Mouse (Mus musculus): ENCODE results near the gene Hdlbp. TPM values are rescaled to one million over a fixed set of nuclear protein-coding genes. Genes with fewer than 3 reads are reported as not detected.
"Not testable (repeated sequence)": the region's sequence is repeated elsewhere in the genome, so short reads cannot be mapped to it uniquely, and the experiment has no call there.

The Hdlbp gene
- 2.8 and 2.9 TPM in 2 replicates for polyA plus RNA-seq (2012)

DNA sequence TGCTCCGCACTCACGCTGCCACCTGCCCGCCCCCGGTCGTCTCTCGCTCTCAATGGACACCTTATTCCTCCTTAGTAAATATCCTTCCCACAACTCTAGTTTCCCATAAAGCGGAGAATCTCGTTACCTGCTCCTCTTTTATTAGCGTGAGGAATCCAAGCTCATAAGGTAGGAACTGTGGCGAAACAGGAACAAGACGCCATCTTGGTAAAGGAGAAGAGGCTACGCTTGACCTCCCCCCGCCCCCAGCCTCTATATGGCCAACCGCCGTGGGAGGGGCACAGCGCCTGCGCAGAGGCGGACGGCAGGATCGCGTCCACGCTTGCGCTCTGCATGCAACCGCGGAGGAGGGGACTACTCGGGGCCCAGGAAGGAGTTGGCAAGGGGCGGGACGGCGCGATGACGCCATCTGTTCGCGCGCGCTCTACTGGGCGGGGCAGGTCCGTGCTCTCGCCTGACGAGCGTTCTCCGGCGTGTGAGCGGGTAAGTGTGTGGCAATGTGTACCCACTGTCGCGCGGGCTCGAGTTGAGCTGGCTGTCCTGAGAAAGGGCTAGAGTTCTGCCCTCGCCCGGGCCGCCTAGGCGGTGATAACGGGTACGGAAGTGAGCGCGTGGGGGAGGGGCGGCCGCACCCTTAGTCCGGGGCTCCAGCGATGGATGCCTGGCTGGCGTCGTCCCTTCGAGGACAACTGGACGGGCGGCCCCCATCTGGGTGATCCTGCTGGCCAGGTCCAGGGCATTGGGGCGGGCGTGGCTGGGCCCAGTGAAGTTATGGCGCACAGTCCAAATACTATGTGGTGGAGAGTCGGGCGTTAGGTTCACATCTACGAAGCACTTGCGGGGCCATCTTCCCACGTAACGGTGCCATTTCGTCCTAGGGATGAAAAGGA lies at the start of gene Hdlbp:
TSS of gene Hdlbp (minus strand) at position 230 of the 890 bp plus-strand sequence.
- no peaks in the 10 kb centered on the region for H3K9me3 ChIP-seq (ENCODE audit: control insufficient read depth, low read length)
- H3K27me3 ChIP-seq (ENCODE audit: control insufficient read depth), result no peaks in the 10 kb centered on the region
- peaks cover 12% of the 10 kb centered on the region for H3K36me3 ChIP-seq (ENCODE audit: control insufficient read depth)
- peak within 1 kb of the TSS; percentile 91 for H3K4me3 ChIP-seq (replicated peaks)
- H3K4me1 ChIP-seq (ENCODE audit: control insufficient read depth), result peaks cover 49% of the 10 kb centered on the region
- TF ChIP-seq GATA1 (IDR thresholded peaks at IDR 0.05; ENCODE audit: low read length) (no peak), TAL1 (IDR thresholded peaks at IDR 0.05; ENCODE audit: low read length) (no peak)

DNA sequence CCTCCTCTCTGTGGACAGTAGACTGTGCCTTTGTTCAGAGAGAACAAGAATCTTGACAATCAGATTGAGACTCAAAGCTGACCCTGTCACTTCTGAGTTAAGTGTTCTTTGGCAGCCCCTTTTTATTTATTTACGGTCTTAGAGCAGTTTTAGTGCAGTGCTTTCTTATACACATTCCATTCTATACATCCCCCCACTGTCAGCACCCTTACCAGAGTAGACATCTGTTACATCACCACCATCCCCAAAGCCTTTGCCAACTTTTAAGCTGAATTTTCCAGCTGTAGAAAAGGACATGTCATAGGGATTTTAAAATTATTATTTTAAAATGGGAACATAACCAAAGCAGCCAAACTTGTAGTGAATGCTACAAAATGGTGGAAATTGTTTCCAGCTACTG lies 43.7 kb upstream of the Hdlbp start:
- no peaks in the 10 kb centered on the region for H3K27me3 ChIP-seq (ENCODE audit: control insufficient read depth)
- TF ChIP-seq TAL1 (IDR thresholded peaks at IDR 0.05; ENCODE audit: low read length) (no peak), GATA1 (IDR thresholded peaks at IDR 0.05; ENCODE audit: low read length) (no peak)

DNA sequence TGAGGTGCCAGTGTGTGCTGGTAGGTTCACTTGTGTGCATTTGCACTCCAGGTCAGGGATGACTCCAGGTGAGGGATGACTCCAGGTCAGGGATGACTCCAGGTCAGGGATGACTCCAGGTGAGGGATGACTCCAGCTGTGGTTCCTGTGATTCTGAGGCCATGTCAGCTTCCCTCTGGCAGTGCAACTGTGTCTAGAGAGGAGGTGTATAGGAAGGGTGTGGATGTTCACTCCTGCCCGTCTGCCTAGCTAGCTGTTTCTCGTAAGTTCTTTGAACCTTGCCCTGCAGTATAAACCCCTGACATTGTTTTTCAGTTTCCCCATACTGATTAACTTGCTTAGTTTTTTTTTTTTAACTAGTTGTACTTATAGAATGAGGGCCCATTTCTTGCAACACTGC lies 42.9 kb upstream of the Hdlbp start:
- H3K4me3 ChIP-seq (replicated peaks), result no peak overlapping the region
- H3K9me3 ChIP-seq (ENCODE audit: control insufficient read depth, low read length), result no peaks in the 10 kb centered on the region
- no peaks in the 10 kb centered on the region for H3K27me3 ChIP-seq (ENCODE audit: control insufficient read depth)
- H3K36me3 ChIP-seq (ENCODE audit: control insufficient read depth), result no peaks in the 10 kb centered on the region
- TF ChIP-seq TAL1 (IDR thresholded peaks at IDR 0.05; ENCODE audit: low read length) (no peak), GATA1 (IDR thresholded peaks at IDR 0.05; ENCODE audit: low read length) (no peak)
- no peaks in the 10 kb centered on the region for H3K4me1 ChIP-seq (ENCODE audit: control insufficient read depth)

More for the DNA sequence above, 43.7 kb upstream of the Hdlbp start:
- Histone ChIP-seq H3K36me3 (ENCODE audit: control insufficient read depth) (no peaks in the 10 kb centered on the region), H3K4me1 (ENCODE audit: control insufficient read depth) (no peaks in the 10 kb centered on the region), H3K9me3 (ENCODE audit: control insufficient read depth, low read length) (no peaks in the 10 kb centered on the region), H3K4me3 (replicated peaks) (no peak overlapping the region)

DNA sequence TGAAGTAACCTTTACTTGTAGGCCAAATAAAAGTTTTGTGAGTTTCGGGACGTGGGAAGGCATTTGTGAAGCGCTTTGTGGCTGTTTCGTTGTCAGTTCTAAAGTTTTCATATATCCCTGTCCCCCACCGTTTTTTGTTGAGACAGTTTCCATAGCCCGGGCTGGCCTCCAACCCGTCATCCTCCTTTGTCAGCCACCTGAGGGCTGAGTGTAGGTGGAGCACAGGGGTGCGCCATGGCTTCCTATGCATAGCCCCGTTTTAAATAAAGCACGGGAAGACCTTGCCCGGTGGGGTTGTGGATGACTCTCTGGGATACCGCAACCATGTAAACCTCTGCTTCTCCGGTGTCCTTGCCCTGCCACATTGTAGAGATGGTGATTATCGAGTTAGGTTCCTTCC lies 34.6 kb upstream of the Hdlbp start:
- H3K36me3 ChIP-seq (ENCODE audit: control insufficient read depth), result peaks cover 18% of the 10 kb centered on the region
- no peaks in the 10 kb centered on the region for H3K9me3 ChIP-seq (ENCODE audit: control insufficient read depth, low read length)
- H3K4me3 ChIP-seq (replicated peaks), result no peak overlapping the region
- H3K27me3 ChIP-seq (ENCODE audit: control insufficient read depth), result peaks cover 11% of the 10 kb centered on the region
- TF ChIP-seq TAL1 (IDR thresholded peaks at IDR 0.05; ENCODE audit: low read length) (no peak), GATA1 (IDR thresholded peaks at IDR 0.05; ENCODE audit: low read length) (no peak)
- H3K4me1 ChIP-seq (ENCODE audit: control insufficient read depth), result peaks cover 14% of the 10 kb centered on the region

DNA sequence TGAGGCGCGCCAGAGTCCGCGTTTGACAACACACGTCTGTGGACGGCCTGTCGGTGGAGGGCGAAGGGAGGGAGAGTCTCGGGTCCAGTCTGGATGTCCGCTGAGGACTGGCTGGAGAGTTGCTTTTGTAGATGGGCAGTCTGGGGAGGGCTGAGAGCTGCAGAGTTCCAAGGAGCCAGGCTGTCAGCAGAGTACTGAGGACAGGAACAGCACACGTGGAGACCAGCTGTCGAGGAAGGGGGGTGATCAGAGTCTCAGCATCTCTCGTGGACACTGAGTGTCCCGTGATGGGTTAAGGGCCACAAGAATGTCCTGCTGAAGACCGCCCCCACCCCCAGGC lies 33.7 kb upstream of the Hdlbp start:
- Histone ChIP-seq H3K9me3 (ENCODE audit: control insufficient read depth, low read length) (no peaks in the 10 kb centered on the region), H3K36me3 (ENCODE audit: control insufficient read depth) (peaks cover 26% of the 10 kb centered on the region), H3K27me3 (ENCODE audit: control insufficient read depth) (peaks cover 11% of the 10 kb centered on the region), H3K4me3 (replicated peaks) (peak overlapping the region; percentile 74), H3K4me1 (ENCODE audit: control insufficient read depth) (peaks cover 14% of the 10 kb centered on the region)
- TF ChIP-seq GATA1 (IDR thresholded peaks at IDR 0.05; ENCODE audit: low read length) (no peak), TAL1 (IDR thresholded peaks at IDR 0.05; ENCODE audit: low read length) (no peak)

DNA sequence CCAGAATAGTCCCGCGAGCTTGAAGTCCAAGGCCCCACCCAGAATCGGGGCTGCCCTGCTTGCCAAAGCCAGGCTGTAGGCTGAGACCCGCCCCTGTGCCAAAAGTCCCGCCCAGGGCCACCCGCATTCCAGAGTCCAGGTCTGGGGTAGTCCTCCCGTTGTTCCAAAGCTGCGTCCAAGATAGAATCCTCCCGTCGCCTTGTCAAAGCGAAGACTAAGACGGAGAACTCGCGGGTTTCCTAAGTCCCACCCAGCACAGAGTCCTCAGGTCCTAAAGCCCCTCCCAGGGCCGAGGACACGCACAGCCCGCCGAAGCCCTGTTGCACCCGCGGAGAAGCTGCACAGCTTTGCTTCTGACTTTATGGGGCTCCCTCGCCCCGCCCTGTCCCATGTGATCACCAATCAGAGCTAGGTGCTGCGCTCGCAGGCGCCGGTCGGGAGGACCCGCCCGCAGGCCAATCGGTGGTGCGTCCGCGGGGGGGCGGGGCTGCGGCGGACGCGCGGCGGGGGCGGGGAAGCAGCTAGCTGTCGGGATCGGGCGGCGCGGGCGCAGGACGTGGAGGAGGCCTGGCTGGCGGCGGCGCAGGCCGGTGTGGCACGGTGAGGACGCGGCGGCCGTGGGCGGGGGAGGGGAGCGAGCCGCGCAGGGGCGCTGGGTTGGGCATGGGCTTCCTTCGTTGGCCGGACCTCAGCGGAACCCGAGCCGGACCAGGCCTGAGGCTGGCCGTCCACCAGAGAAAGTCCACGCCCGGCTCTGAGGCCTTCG lies 33.2 kb upstream of the Hdlbp start, which contains the start of gene Farp2:
TSS of gene Farp2 (plus strand) at position 495 of the 766 bp plus-strand sequence.
- H3K4me3 ChIP-seq (replicated peaks), result peak within 1 kb of the TSS; percentile 74
- H3K9me3 ChIP-seq (ENCODE audit: control insufficient read depth, low read length), result no peaks in the 10 kb centered on the region
- H3K27me3 ChIP-seq (ENCODE audit: control insufficient read depth), result peaks cover 11% of the 10 kb centered on the region
- H3K4me1 ChIP-seq (ENCODE audit: control insufficient read depth), result peaks cover 14% of the 10 kb centered on the region
- H3K36me3 ChIP-seq (ENCODE audit: control insufficient read depth), result peaks cover 30% of the 10 kb centered on the region
- TF ChIP-seq TAL1 (IDR thresholded peaks at IDR 0.05; ENCODE audit: low read length) (no peak), GATA1 (IDR thresholded peaks at IDR 0.05; ENCODE audit: low read length) (no peak)

DNA sequence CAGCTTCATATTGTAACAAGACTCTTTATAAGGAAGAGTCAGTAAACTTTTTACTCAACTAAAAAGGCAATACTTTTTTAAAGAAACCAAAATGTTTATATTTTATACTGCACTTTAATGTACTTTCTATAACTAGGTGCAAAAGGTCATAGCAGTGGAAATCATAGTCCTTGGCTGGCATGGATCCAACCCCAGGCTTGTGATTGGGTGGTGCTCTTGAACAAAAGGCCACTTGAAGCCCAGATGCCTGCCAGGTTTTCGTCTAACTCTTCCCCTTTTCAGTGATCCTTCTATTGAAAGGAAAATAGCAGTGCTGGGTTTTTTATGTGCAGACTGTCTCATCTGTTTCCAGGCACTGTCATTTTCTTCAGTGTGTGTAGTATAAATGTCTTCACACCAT lies 30.0 kb upstream of the Hdlbp start:
- peaks cover 61% of the 10 kb centered on the region for H3K36me3 ChIP-seq (ENCODE audit: control insufficient read depth)
- not testable (repeated sequence) for H3K27me3 ChIP-seq (ENCODE audit: control insufficient read depth); H3K4me3 ChIP-seq (replicated peaks); H3K9me3 ChIP-seq (ENCODE audit: control insufficient read depth, low read length)
- H3K4me1 ChIP-seq (ENCODE audit: control insufficient read depth), result peaks cover 14% of the 10 kb centered on the region

DNA sequence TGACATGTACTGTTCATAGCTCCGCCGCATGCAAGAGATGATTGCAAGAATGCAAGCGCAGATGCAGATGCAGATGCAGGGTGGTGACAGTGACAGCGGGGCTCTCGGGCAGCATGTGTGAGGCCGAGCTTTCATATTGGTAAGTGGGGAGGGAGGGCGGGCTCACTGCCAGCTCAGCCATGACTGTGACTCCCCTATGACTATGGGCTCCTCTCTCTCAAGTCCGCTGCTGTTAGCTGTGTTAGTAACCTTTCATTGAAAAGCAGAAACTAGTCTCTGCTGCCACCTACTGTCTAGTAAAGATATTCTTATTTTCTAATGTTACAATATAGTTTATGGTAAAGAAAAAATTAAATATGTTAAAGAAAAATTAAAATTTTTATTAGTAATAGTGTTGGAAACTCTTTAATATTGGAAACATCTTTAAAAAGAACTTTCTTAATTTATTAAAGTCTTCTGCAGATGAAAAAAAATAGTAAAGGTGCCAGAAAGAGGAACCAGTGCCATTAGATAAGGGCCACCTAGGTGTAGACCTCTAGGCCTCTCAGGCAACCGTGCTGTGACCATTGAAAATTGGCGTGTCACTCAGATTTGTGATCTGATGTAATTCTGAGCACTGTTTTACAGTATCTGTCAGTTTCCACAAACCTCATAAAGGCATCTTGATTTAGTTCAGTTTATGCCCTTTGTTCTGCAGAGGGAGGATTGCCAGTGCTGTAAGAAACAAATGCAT lies 28.5 kb upstream of the Hdlbp start:
- no peaks in the 10 kb centered on the region for H3K9me3 ChIP-seq (ENCODE audit: control insufficient read depth, low read length)
- no peaks in the 10 kb centered on the region; the same call in none of the 2 replicates for H3K27me3 ChIP-seq (ENCODE audit: control insufficient read depth)
- no peak overlapping the region for H3K4me3 ChIP-seq (replicated peaks)
- H3K4me1 ChIP-seq (ENCODE audit: control insufficient read depth), result peaks cover 10% of the 10 kb centered on the region
- no peak for TF ChIP-seq TAL1 (IDR thresholded peaks at IDR 0.05; ENCODE audit: low read length)
- no peak for TF ChIP-seq GATA1 (IDR thresholded peaks at IDR 0.05; ENCODE audit: low read length)
- peaks cover 75% of the 10 kb centered on the region for H3K36me3 ChIP-seq (ENCODE audit: control insufficient read depth)

DNA sequence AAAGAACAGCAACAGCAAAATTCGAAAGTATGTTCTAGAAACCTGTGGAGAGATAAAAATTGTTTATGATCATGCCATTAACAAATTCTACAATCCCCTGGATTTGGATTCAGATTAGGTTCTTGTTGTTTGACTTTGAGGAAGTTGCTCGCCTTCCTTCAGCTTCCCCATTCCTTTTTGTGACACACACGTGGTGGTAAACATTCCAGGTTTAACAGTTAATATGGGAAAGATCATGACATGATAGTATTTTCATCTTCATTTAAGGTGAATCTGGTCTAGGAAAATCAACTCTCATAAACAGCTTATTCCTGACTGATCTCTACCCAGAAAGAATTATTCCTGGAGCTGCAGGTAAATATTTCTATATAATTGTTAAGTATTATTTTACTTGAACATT lies 16.7 kb upstream of the Hdlbp start:
- peaks cover 74% of the 10 kb centered on the region for H3K36me3 ChIP-seq (ENCODE audit: control insufficient read depth)
- no peak overlapping the region for H3K4me3 ChIP-seq (replicated peaks)
- H3K9me3 ChIP-seq (ENCODE audit: control insufficient read depth, low read length), result no peaks in the 10 kb centered on the region
- no peak for TF ChIP-seq GATA1 (IDR thresholded peaks at IDR 0.05; ENCODE audit: low read length)
- TF ChIP-seq TAL1 (IDR thresholded peaks at IDR 0.05; ENCODE audit: low read length), result no peak
- H3K27me3 ChIP-seq (ENCODE audit: control insufficient read depth), result no peaks in the 10 kb centered on the region
- no peaks in the 10 kb centered on the region for H3K4me1 ChIP-seq (ENCODE audit: control insufficient read depth)

DNA sequence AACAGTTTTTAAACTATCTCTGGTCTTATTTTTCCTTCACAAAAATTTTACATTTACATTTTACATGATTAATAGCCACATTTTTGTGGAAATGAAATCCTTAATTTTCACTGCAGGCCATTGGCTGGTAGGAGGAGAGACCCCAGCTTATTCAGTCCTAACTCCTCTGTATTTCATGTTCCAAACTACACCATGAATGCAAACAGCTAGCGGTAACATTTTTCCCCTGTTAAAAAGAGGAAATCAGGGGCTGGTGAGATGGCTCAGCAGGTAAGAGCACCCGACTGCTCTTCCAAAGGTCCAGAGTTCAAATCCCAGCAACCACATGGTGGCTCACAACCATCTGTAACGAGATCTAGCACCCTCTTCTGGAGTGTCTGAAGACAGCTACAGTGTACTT lies 7.7 kb upstream of the Hdlbp start:
- H3K4me3 ChIP-seq (replicated peaks); H3K4me1 ChIP-seq (ENCODE audit: control insufficient read depth); H3K27me3 ChIP-seq (ENCODE audit: control insufficient read depth); H3K9me3 ChIP-seq (ENCODE audit: control insufficient read depth, low read length): not testable (repeated sequence)
- H3K36me3 ChIP-seq (ENCODE audit: control insufficient read depth), result peaks cover 19% of the 10 kb centered on the region
